Mouse (Mus musculus) kidney, adult 2 months (tissue): ENCODE results near the gene Ebf4. TPM values are rescaled to one million over a fixed set of nuclear protein-coding genes. Genes with fewer than 3 reads are reported as not detected.

ENCODE experiments used
- DNase-seq: peaks from one replicate; pipeline ENCODE4 v3.0.0; 2021
- H3K27ac ChIP-seq: fragments of 200-500 bp; 2 replicates; pipeline ENCODE4 v1.5.1; 2012; ENCODE audit warnings: low read depth, low read length, control low read depth, inconsistent platforms; ENCODE audit not compliant: insufficient read depth
- H3K27me3 ChIP-seq: fragments of 200-500 bp; replicated peaks from 2 replicates; pipeline ENCODE4 v1.6.1; 2012; ENCODE audit warnings: mild to moderate bottlenecking, moderate library complexity, low read length, inconsistent platforms; ENCODE audit not compliant: control insufficient read depth, insufficient read depth
- H3K36me3 ChIP-seq: fragments of 200-500 bp; 2 replicates; pipeline ENCODE4 v1.6.1; 2012; ENCODE audit warnings: mild to moderate bottlenecking, moderate library complexity, low read length, inconsistent platforms; ENCODE audit not compliant: control insufficient read depth, insufficient read depth
- H3K4me1 ChIP-seq: fragments of 200-500 bp; 2 replicates; pipeline ENCODE4 v1.6.1; 2011; ENCODE audit warnings: low read length; ENCODE audit not compliant: control insufficient read depth, insufficient read depth
- H3K4me3 ChIP-seq: fragments of 200-500 bp; 2 replicates; pipeline ENCODE4 v1.5.1; 2011; ENCODE audit warnings: mild to moderate bottlenecking, low read depth, low read length, control low read depth; ENCODE audit not compliant: insufficient read depth
- CTCF ChIP-seq: fragments of 200-500 bp; conservative IDR thresholded peaks from 2 replicates; pipeline ENCODE4 v1.5.1; 2011; ENCODE audit warnings: low read depth, mild to moderate bottlenecking, control low read depth, low read length, moderate library complexity, mixed read lengths; ENCODE audit not compliant: insufficient read depth, insufficient read length
- POLR2A ChIP-seq: fragments of 200-500 bp; IDR thresholded peaks from one replicate; pipeline ENCODE4 v1.6.1; 2011; ENCODE audit warnings: low read depth, low read length, control low read depth
- WGBS: fragments of 180-500 bp; shearing (Covaris S2); methylation state at CpG from one replicate; pipeline ENCODE4 v1.1.7; 2018; 5-methylcytosine and 5-hydroxymethylcytosine counted together
- polyA plus RNA-seq: library from polyadenylated mRNA; depleted of rRNA; stranded (reverse); fragments of >200 nt; gene quantifications from 2 replicates; pipeline ENCODE4 v1.2.3, GENCODE M21; 2012

The Ebf4 gene
- polyA plus RNA-seq, 1 experiment: 1.8 TPM

GRCm38 (mm10) chr2:130268074-130268473 is 26.9 kb upstream of the Ebf4 start:
- WGBS: 72% methylated on average over 7 of the region's 7 CpGs
- Histone ChIP-seq H3K36me3 (no peaks in the 10 kb centered on the region), H3K4me3 (no peak overlapping the region), H3K4me1 (no peaks in the 10 kb centered on the region), H3K27me3 (no peaks in the 10 kb centered on the region), H3K27ac (no peak overlapping the region)
- DNase-seq: no peak
- TF ChIP-seq CTCF: no peak
- TF ChIP-seq POLR2A: no peak

- peak overlapping the region; percentile 82 for H3K4me3 ChIP-seq
- no peaks in the 10 kb centered on the region for H3K27me3 ChIP-seq
- WGBS: under 1% methylated on average over 14 of the region's 14 CpGs
- peaks cover 4% of the 10 kb centered on the region; the same call in 1 of the 2 replicates for H3K4me1 ChIP-seq
- DNase-seq: no peak
- no peak for TF ChIP-seq POLR2A
- no peak for TF ChIP-seq CTCF
- peak overlapping the region; percentile 40 for H3K27ac ChIP-seq
- peaks cover 2% of the 10 kb centered on the region for H3K36me3 ChIP-seq
These were observed 21.2 kb upstream of the Ebf4 start for GRCm38 (mm10) chr2:130273732-130274131.

GRCm38 (mm10) chr2:130274149-130274861 is 20.7 kb upstream of the Ebf4 start, which contains the start of gene Nop56:
TSS of gene Nop56 (plus strand) at chr2:130274430.
- DNase-seq: peak; percentile 99
- Histone ChIP-seq H3K27me3 (no peaks in the 10 kb centered on the region), H3K4me3 (peak within 1 kb of the TSS; percentile 82), H3K36me3 (peaks cover 2% of the 10 kb centered on the region), H3K4me1 (peaks cover 4% of the 10 kb centered on the region; the same call in 1 of the 2 replicates), H3K27ac (peak within 1 kb of the TSS; percentile 40)
- TF ChIP-seq CTCF: no peak
- TF ChIP-seq POLR2A: peak; percentile 98
- WGBS: under 1% methylated on average over 68 of the region's 68 CpGs

GRCm38 (mm10) chr2:130274862-130275261 is 20.1 kb upstream of the Ebf4 start:
- Histone ChIP-seq H3K4me3 (peak overlapping the region; percentile 81), H3K36me3 (peaks cover 2% of the 10 kb centered on the region), H3K4me1 (peaks cover 4% of the 10 kb centered on the region; the same call in 1 of the 2 replicates), H3K27me3 (no peaks in the 10 kb centered on the region), H3K27ac (no peak overlapping the region)
- TF ChIP-seq CTCF (no peak), POLR2A (no peak)
- 5% methylated on average over 10 of the region's 10 CpGs for WGBS
- DNase-seq: no peak

GRCm38 (mm10) chr2:130275649-130276048 is 19.3 kb upstream of the Ebf4 start:
- Histone ChIP-seq H3K36me3 (peaks cover 2% of the 10 kb centered on the region), H3K4me1 (peaks cover 4% of the 10 kb centered on the region; the same call in 1 of the 2 replicates), H3K27ac (no peak overlapping the region), H3K4me3 (no peak overlapping the region), H3K27me3 (no peaks in the 10 kb centered on the region)
- 47% methylated on average over 6 of the region's 6 CpGs for WGBS
- DNase-seq: peak; percentile 52
- TF ChIP-seq CTCF (peak; percentile 63), POLR2A (no peak)

- H3K36me3 ChIP-seq: peaks cover 2% of the 10 kb centered on the region
- no peak overlapping the region for H3K4me3 ChIP-seq
- TF ChIP-seq POLR2A (no peak), CTCF (no peak)
- WGBS: 42% methylated on average over 8 of the region's 8 CpGs
- H3K27ac ChIP-seq: no peak overlapping the region
- DNase-seq: no peak
- H3K27me3 ChIP-seq: no peaks in the 10 kb centered on the region
- peaks cover 10% of the 10 kb centered on the region for H3K4me1 ChIP-seq
These were observed 15.3 kb upstream of the Ebf4 start for GRCm38 (mm10) chr2:130279600-130280091.

- WGBS: 53% methylated on average over 7 of the region's 7 CpGs
- peaks cover 7% of the 10 kb centered on the region for H3K4me1 ChIP-seq
These were observed 14.7 kb upstream of the Ebf4 start for GRCm38 (mm10) chr2:130280224-130280623.

More at GRCm38 (mm10) chr2:130280224-130280623, 14.7 kb upstream of the Ebf4 start:
- no peak for DNase-seq
- no peak overlapping the region for H3K4me3 ChIP-seq
- TF ChIP-seq CTCF: no peak
- no peak for TF ChIP-seq POLR2A
- no peaks in the 10 kb centered on the region for H3K27me3 ChIP-seq
- H3K27ac ChIP-seq: no peak overlapping the region
- H3K36me3 ChIP-seq: peaks cover 2% of the 10 kb centered on the region
